Mouse (Mus musculus) mammary gland, adult 2 months (tissue): ENCODE data around the gene Ccl22. TPM values are rescaled to one million over a fixed set of nuclear protein-coding genes. Genes with fewer than 3 reads are reported as not detected.

Experiments
- polyA plus RNA-seq: library from polyadenylated mRNA; depleted of rRNA; stranded (reverse); fragments of >200 nt; gene quantifications from 2 replicates; pipeline ENCODE4 v1.2.3, GENCODE M21; 2012; ENCODE audit warnings: low replicate concordance; rRNA removed

Gene Ccl22
- polyA plus RNA-seq = 51.7 and 54.3 TPM in 2 replicates

GRCm38 (mm10) chr8:94745476-94746184 is at the start of gene Ccl22:
Gene Ccl22 (plus strand): TSS chr8:94745590.

GRCm38 (mm10) chr8:94695994-94696384 is 49.4 kb upstream of the Ccl22 start, which contains the start of gene Pllp:
Gene Pllp (minus strand): TSS chr8:94696278.

GRCm38 (mm10) chr8:94771941-94772670 is 26.7 kb downstream of the Ccl22 start, which contains the start of gene Cx3cl1:
Gene Cx3cl1 (plus strand): TSS chr8:94772009.

Other genes starting within 250 kb of the Ccl22 start
- gene Cpne2, start 212.6 kb upstream of the Ccl22 start, polyA plus RNA-seq = 59.4 and 84.2 TPM in 2 replicates
- 7.0 and 11.1 TPM in 2 replicates for gene Rspry1, start 143.7 kb upstream of the Ccl22 start, polyA plus RNA-seq
- 17.3 and 20.6 TPM in 2 replicates for gene Fam192a, start 143.6 kb upstream of the Ccl22 start, polyA plus RNA-seq
- gene Arl2bp, start 79.0 kb upstream of the Ccl22 start, polyA plus RNA-seq = 78.6 and 89.5 TPM in 2 replicates
- 17.2 and 28.2 TPM in 2 replicates for gene Pllp, start 49.3 kb upstream of the Ccl22 start, polyA plus RNA-seq
- 38.3 and 72.8 TPM in 2 replicates for gene Cx3cl1, start 26.4 kb downstream of the Ccl22 start, polyA plus RNA-seq
- gene Ccl17, start 64.9 kb downstream of the Ccl22 start, polyA plus RNA-seq = 2.1 TPM in 2 replicates
- 317 and 419 TPM in 2 replicates for gene Coq9, start 92.7 kb downstream of the Ccl22 start, polyA plus RNA-seq
- 33.1 and 36.7 TPM in 2 replicates for gene Ciapin1, start 92.8 kb downstream of the Ccl22 start, polyA plus RNA-seq
- 67.7 and 133 TPM in 2 replicates for gene Polr2c, start 111.9 kb downstream of the Ccl22 start, polyA plus RNA-seq
- 19.6 and 19.7 TPM in 2 replicates for gene Dok4, start 130.7 kb downstream of the Ccl22 start, polyA plus RNA-seq
- gene Ccdc102a, start 172.5 kb downstream of the Ccl22 start, polyA plus RNA-seq = 9.3 and 24.4 TPM in 2 replicates
- gene Adgrg5, start 178.1 kb downstream of the Ccl22 start, polyA plus RNA-seq = 22.7 and 31.4 TPM in 2 replicates
- 138 and 237 TPM in 2 replicates for gene Adgrg1, start 229.2 kb downstream of the Ccl22 start, polyA plus RNA-seq